Mouse (Mus musculus) hindbrain, embryonic 12.5 days (tissue): ENCODE results near the gene Sipa1l3. TPM values are rescaled to one million over a fixed set of nuclear protein-coding genes. Genes with fewer than 3 reads are reported as not detected.

Experiments
- ATAC-seq: fragments of 200-750 bp; cut with Nextera tagmentation; 2 replicates; pipeline ENCODE4 v1.8.0; 2017; ENCODE audit warnings: moderate TSS enrichment; ENCODE audit not compliant: low FRiP score
- H3K27ac ChIP-seq: fragments of 300-500 bp; sonication (generic); 2 replicates; pipeline ENCODE4 v1.5.1; 2016; ENCODE audit warnings: mild to moderate bottlenecking
- H3K27me3 ChIP-seq: fragments of 300-500 bp; sonication (generic); 2 replicates; pipeline ENCODE4 v1.6.1; 2016; ENCODE audit warnings: mild to moderate bottlenecking
- H3K36me3 ChIP-seq: fragments of 300-500 bp; sonication (generic); 2 replicates; pipeline ENCODE4 v1.6.1; 2016; ENCODE audit warnings: mild to moderate bottlenecking
- H3K4me1 ChIP-seq: fragments of 300-500 bp; sonication (generic); 2 replicates; pipeline ENCODE4 v1.6.1; 2016
- H3K4me2 ChIP-seq: fragments of 300-500 bp; sonication (generic); replicated peaks from 2 replicates; pipeline ENCODE4 v1.6.1; 2016; ENCODE audit warnings: mild to moderate bottlenecking
- H3K4me3 ChIP-seq: fragments of 300-500 bp; sonication (generic); 2 replicates; pipeline ENCODE4 v1.5.1; 2016; ENCODE audit warnings: mild to moderate bottlenecking
- H3K9ac ChIP-seq: fragments of 300-500 bp; sonication (generic); 2 replicates; pipeline ENCODE4 v1.6.1; 2016; ENCODE audit warnings: mild to moderate bottlenecking, moderate library complexity
- H3K9me3 ChIP-seq: fragments of 300-500 bp; sonication (generic); replicated peaks from 2 replicates; pipeline ENCODE4 v1.6.1; 2016; ENCODE audit warnings: mild to moderate bottlenecking
- WGBS: fragments of 180-500 bp; shearing (Covaris S2); methylation state at CpG from one replicate; pipeline ENCODE4 v1.1.7; 2016; 5-methylcytosine and 5-hydroxymethylcytosine counted together
- polyA plus RNA-seq: library from polyadenylated mRNA; unstranded; fragments of >200 nt; fragmentation: Nextera tagmentation; extraction: Ambion mirVana; gene quantifications from 2 replicates; pipeline ENCODE4 v1.2.1, GENCODE M21; 2016

Gene Sipa1l3
- polyA plus RNA-seq, 1 experiment from 2014 or later, result 15.9 TPM

DNA sequence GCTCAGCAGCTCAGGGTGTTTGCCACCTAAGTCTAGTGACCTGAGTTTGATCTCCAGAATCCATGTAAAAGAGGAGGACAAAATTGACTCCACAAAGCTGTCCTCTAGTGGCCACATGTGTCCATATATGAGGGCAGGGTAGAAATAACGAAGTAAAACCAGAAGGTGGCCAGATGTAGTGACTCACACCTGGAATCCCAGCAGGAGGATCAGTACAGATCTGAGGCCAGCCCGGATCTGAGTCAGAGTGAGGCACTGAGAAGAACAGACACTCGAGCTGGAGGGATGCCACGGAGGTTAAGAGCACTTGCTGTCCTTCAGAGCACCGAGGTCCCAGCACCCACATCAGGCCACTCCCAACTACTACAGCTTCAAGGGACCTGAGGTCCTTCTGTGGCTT, 68.3 kb downstream of the Sipa1l3 start:
- no peak for ATAC-seq
- H3K4me1 ChIP-seq, result peaks cover 21% of the 10 kb centered on the region
- H3K27me3 ChIP-seq, result peaks cover 13% of the 10 kb centered on the region; the same call in 1 of the 2 replicates
- no peak overlapping the region for H3K9ac ChIP-seq
- no peak overlapping the region for H3K4me3 ChIP-seq
- H3K4me2 ChIP-seq, result no peak overlapping the region
- WGBS, result 73% methylated on average over 5 of the region's 5 CpGs
- no peak overlapping the region for H3K27ac ChIP-seq
- H3K9me3 ChIP-seq, result no peaks in the 10 kb centered on the region
- no peaks in the 10 kb centered on the region for H3K36me3 ChIP-seq

GRCm38 (mm10) chr7:29448830-29449229, 69.6 kb downstream of the Sipa1l3 start:
- 90% methylated on average over 6 of the region's 6 CpGs for WGBS

GRCm38 (mm10) chr7:29447147-29447829, 71.2 kb downstream of the Sipa1l3 start:
- Histone ChIP-seq H3K36me3 (no peaks in the 10 kb centered on the region), H3K4me1 (peaks cover 14% of the 10 kb centered on the region), H3K9ac (no peak overlapping the region), H3K27me3 (peaks cover 9% of the 10 kb centered on the region; the same call in 1 of the 2 replicates), H3K9me3 (no peaks in the 10 kb centered on the region), H3K27ac (no peak overlapping the region), H3K4me2 (no peak overlapping the region), H3K4me3 (no peak overlapping the region)
- WGBS, result 89% methylated on average over 11 of the region's 11 CpGs
- ATAC-seq, result no peak

More at GRCm38 (mm10) chr7:29448830-29449229, 69.6 kb downstream of the Sipa1l3 start:
- Histone ChIP-seq H3K36me3 (no peaks in the 10 kb centered on the region), H3K4me2 (no peak overlapping the region), H3K27ac (no peak overlapping the region), H3K4me3 (no peak overlapping the region), H3K9ac (no peak overlapping the region), H3K4me1 (peaks cover 29% of the 10 kb centered on the region), H3K9me3 (no peaks in the 10 kb centered on the region), H3K27me3 (peaks cover 9% of the 10 kb centered on the region; the same call in 1 of the 2 replicates)
- no peak for ATAC-seq

GRCm38 (mm10) chr7:29446156-29446555, 72.3 kb downstream of the Sipa1l3 start:
- no peak overlapping the region for H3K4me3 ChIP-seq
- H3K27me3 ChIP-seq, result peaks cover 1% of the 10 kb centered on the region; the same call in 1 of the 2 replicates
- no peaks in the 10 kb centered on the region for H3K9me3 ChIP-seq
- no peak for ATAC-seq
- no peak overlapping the region for H3K4me2 ChIP-seq
- no peak overlapping the region for H3K27ac ChIP-seq
- H3K9ac ChIP-seq, result no peak overlapping the region
- H3K36me3 ChIP-seq, result no peaks in the 10 kb centered on the region
- WGBS, result 81% methylated on average over 4 of the region's 4 CpGs
- peaks cover 17% of the 10 kb centered on the region; the same call in 1 of the 2 replicates for H3K4me1 ChIP-seq

- Histone ChIP-seq H3K4me1 (peaks cover 22% of the 10 kb centered on the region; the same call in 1 of the 2 replicates), H3K36me3 (no peaks in the 10 kb centered on the region), H3K4me3 (no peak overlapping the region), H3K27ac (no peak overlapping the region), H3K4me2 (no peak overlapping the region), H3K9me3 (no peaks in the 10 kb centered on the region), H3K9ac (no peak overlapping the region), H3K27me3 (no peaks in the 10 kb centered on the region)
- ATAC-seq, result no peak
- 83% methylated on average over 5 of the region's 5 CpGs for WGBS
These were observed 73.9 kb downstream of the Sipa1l3 start for GRCm38 (mm10) chr7:29444527-29444926.

GRCm38 (mm10) chr7:29444070-29444469, 74.4 kb downstream of the Sipa1l3 start:
- Histone ChIP-seq H3K4me2 (no peak overlapping the region), H3K9ac (no peak overlapping the region), H3K9me3 (no peaks in the 10 kb centered on the region), H3K4me1 (peaks cover 22% of the 10 kb centered on the region; the same call in 1 of the 2 replicates), H3K27ac (no peak overlapping the region), H3K4me3 (no peak overlapping the region), H3K27me3 (no peaks in the 10 kb centered on the region), H3K36me3 (no peaks in the 10 kb centered on the region)
- WGBS, result 78% methylated on average over 2 of the region's 2 CpGs
- no peak for ATAC-seq

DNA sequence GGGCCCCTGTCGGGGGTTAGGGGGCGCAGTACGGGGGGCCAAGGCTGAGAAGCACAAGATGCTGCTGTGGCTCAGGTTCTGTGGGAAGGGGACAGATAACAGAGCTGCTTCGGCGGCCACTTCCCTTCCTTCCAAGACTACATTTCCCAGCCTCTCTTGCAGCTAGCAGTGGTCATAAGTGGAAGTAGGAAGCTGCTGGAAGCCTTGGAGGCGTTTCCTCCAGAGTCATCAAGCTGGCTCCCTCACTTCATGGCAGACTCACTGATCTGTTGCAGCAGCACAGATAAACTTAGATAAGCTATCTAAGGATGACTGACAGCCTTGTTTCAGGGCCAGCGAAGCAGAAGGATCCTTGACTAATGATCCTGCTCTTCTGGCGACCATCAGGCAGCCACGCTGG, 76.6 kb downstream of the Sipa1l3 start:
- H3K4me3 ChIP-seq, result no peak overlapping the region
- H3K4me2 ChIP-seq, result no peak overlapping the region
- ATAC-seq, result no peak
- H3K9ac ChIP-seq, result no peak overlapping the region
- H3K36me3 ChIP-seq, result no peaks in the 10 kb centered on the region
- peaks cover 22% of the 10 kb centered on the region; the same call in 1 of the 2 replicates for H3K4me1 ChIP-seq
- H3K9me3 ChIP-seq, result no peaks in the 10 kb centered on the region
- no peaks in the 10 kb centered on the region for H3K27me3 ChIP-seq
- no peak overlapping the region for H3K27ac ChIP-seq
- 70% methylated on average over 9 of the region's 9 CpGs for WGBS

GRCm38 (mm10) chr7:29441151-29441550, 77.3 kb downstream of the Sipa1l3 start:
- no peaks in the 10 kb centered on the region for H3K27me3 ChIP-seq
- no peak overlapping the region for H3K9ac ChIP-seq
- H3K4me1 ChIP-seq, result peaks cover 22% of the 10 kb centered on the region; the same call in 1 of the 2 replicates
- H3K9me3 ChIP-seq, result no peaks in the 10 kb centered on the region
- 53% methylated on average over 9 of the region's 9 CpGs for WGBS
- H3K27ac ChIP-seq, result no peak overlapping the region
- H3K36me3 ChIP-seq, result no peaks in the 10 kb centered on the region
- no peak overlapping the region for H3K4me3 ChIP-seq
- no peak for ATAC-seq
- no peak overlapping the region for H3K4me2 ChIP-seq

DNA sequence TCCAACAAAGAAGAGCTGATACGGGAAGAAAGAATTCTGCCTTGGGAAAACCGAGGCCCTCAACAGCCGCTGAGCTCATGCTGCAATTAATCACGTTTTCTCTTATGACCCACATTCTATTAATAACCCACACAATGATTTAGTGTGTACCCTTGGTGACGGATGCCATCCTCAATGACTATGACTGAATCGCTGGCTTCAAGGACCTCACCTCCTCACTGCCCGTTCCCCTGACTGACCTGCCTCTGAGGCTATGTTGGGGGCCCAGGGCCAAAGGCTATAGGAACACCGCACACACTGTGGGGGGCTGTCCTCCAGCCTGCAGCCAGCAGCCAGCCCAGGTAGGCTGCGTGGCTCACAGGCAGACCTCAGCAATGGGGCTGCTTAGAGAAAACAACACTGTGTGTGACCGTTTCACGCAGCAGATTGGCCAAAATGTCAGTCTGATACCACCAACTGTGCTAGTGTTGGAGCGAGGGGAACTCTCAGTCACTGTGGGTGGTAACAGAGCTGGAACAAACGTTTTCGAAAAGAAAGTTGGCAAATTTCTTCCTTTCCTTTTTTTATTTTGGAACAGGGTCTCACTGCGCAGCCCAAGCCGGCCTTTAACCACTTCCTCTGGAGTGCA, 79.7 kb downstream of the Sipa1l3 start:
- 76% methylated on average over 16 of the region's 16 CpGs for WGBS
- no peak for ATAC-seq
- no peak overlapping the region for H3K4me3 ChIP-seq
- no peak overlapping the region for H3K4me2 ChIP-seq
- peaks cover 16% of the 10 kb centered on the region; the same call in 1 of the 2 replicates for H3K4me1 ChIP-seq
- no peaks in the 10 kb centered on the region for H3K36me3 ChIP-seq
- no peaks in the 10 kb centered on the region for H3K27me3 ChIP-seq
- H3K9ac ChIP-seq, result no peak overlapping the region
- no peaks in the 10 kb centered on the region for H3K9me3 ChIP-seq
- no peak overlapping the region for H3K27ac ChIP-seq

GRCm38 (mm10) chr7:29438204-29438603, 80.2 kb downstream of the Sipa1l3 start:
- ATAC-seq, result no peak
- WGBS, result 89% methylated on average over 14 of the region's 14 CpGs
- Histone ChIP-seq H3K27ac (no peak overlapping the region), H3K4me3 (no peak overlapping the region), H3K9me3 (no peaks in the 10 kb centered on the region), H3K27me3 (no peaks in the 10 kb centered on the region), H3K9ac (no peak overlapping the region), H3K4me1 (peaks cover 21% of the 10 kb centered on the region; the same call in 1 of the 2 replicates), H3K4me2 (no peak overlapping the region), H3K36me3 (no peaks in the 10 kb centered on the region)

- no peaks in the 10 kb centered on the region for H3K27me3 ChIP-seq
- H3K36me3 ChIP-seq, result no peaks in the 10 kb centered on the region
- no peak overlapping the region for H3K4me3 ChIP-seq
- 63% methylated on average over 10 of the region's 10 CpGs for WGBS
- no peak overlapping the region for H3K27ac ChIP-seq
- H3K9ac ChIP-seq, result no peak overlapping the region
- no peak for ATAC-seq
- H3K9me3 ChIP-seq, result no peaks in the 10 kb centered on the region
- H3K4me2 ChIP-seq, result no peak overlapping the region
- peaks cover 31% of the 10 kb centered on the region for H3K4me1 ChIP-seq
These were observed 81.4 kb downstream of the Sipa1l3 start for GRCm38 (mm10) chr7:29437072-29437471.

DNA sequence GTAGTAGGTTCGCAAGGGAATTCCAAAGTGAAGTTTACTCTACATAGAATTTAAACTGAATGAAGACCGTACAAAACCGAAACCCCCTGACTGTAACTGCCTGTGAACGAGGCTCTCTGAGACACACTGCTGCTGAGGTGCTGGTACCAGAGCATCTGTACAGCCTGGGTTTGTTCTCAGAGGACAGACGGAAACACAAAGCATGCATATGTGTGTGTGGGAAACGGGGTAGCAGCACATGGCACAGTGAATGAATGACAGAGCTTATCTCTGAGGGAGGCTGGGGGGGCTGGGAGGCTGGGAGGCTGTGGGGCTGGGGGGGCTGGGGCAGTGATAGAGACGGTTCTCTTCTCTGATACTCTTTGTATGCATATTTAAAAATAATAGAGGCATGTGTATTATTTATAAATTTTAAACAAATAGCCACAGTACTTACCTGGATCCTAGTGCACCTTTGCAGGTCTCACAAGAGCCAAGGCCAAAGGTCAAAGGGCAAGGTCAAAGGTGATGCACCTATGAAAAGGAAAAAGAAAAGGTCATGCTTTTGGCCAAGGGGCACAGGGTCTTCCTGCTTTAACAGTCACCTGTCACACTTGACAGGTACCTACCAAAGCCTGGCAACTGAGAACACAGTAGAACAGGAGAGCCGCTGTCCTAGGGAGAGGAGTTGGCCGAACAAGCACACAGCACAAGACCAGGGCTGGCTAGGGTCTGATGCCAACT, 84.0 kb downstream of the Sipa1l3 start:
- ATAC-seq, result no peak
- Histone ChIP-seq H3K27me3 (no peaks in the 10 kb centered on the region), H3K27ac (no peak overlapping the region), H3K9me3 (no peaks in the 10 kb centered on the region), H3K4me2 (no peak overlapping the region), H3K4me1 (peaks cover 40% of the 10 kb centered on the region), H3K4me3 (no peak overlapping the region), H3K9ac (no peak overlapping the region), H3K36me3 (no peaks in the 10 kb centered on the region)
- WGBS, result 83% methylated on average over 9 of the region's 9 CpGs
